Mouse (Mus musculus) limb, embryonic 14.5 days (tissue): ENCODE results near the gene Atp9a. TPM values are rescaled to one million over a fixed set of nuclear protein-coding genes. Genes with fewer than 3 reads are reported as not detected.

Experiments used
- ATAC-seq: fragments of 200-750 bp; cut with Nextera tagmentation; 2 replicates; pipeline ENCODE4 v1.8.0; 2017; ENCODE audit warnings: low read depth, moderate number of reproducible peaks, moderate TSS enrichment; ENCODE audit not compliant: low FRiP score
- DNase-seq: peaks from one replicate; pipeline ENCODE4 v3.0.0-alpha.2; 2015; ENCODE audit warnings: low spot score
- H3K27ac ChIP-seq: fragments of 300-500 bp; sonication (generic); replicated peaks from 2 replicates; pipeline ENCODE4 v1.5.1; 2014; ENCODE audit warnings: low read depth, mild to moderate bottlenecking, low read length, moderate library complexity, mixed read lengths
- H3K27me3 ChIP-seq: fragments of 300-500 bp; sonication (generic); 2 replicates; pipeline ENCODE4 v1.6.1; 2014; ENCODE audit warnings: low read length, mixed read lengths; ENCODE audit not compliant: control insufficient read depth, insufficient read depth
- H3K36me3 ChIP-seq: fragments of 300-500 bp; sonication (generic); 2 replicates; pipeline ENCODE4 v1.6.1; 2014; ENCODE audit warnings: mild to moderate bottlenecking, low read length, moderate library complexity, mixed read lengths; ENCODE audit not compliant: control insufficient read depth, insufficient read depth
- H3K4me1 ChIP-seq: fragments of 300-500 bp; sonication (generic); 2 replicates; pipeline ENCODE4 v1.6.1; 2014; ENCODE audit warnings: antibody characterized with exemption, low read length, mixed read lengths; ENCODE audit not compliant: control insufficient read depth, insufficient read depth
- H3K4me2 ChIP-seq: fragments of 300-500 bp; sonication (generic); replicated peaks from 2 replicates; pipeline ENCODE4 v1.6.1; 2014; ENCODE audit warnings: low read depth, mild to moderate bottlenecking, low read length, moderate library complexity; ENCODE audit not compliant: severe bottlenecking
- H3K4me3 ChIP-seq: fragments of 300-500 bp; sonication (generic); replicated peaks from 2 replicates; pipeline ENCODE4 v1.5.1; 2014; ENCODE audit warnings: low read length
- H3K9ac ChIP-seq: fragments of 300-500 bp; sonication (generic); 2 replicates; pipeline ENCODE4 v1.6.1; 2014; ENCODE audit warnings: mild to moderate bottlenecking, low read depth, low read length, moderate library complexity; ENCODE audit not compliant: severe bottlenecking
- H3K9me3 ChIP-seq: fragments of 300-500 bp; sonication (generic); 2 replicates; pipeline ENCODE4 v1.6.1; 2016; ENCODE audit warnings: low read length; ENCODE audit not compliant: control insufficient read depth
- POLR2A ChIP-seq: fragments of 200-500 bp; IDR thresholded peaks from 2 replicates; pipeline ENCODE4 v1.8.0; 2012; ENCODE audit warnings: inconsistent platforms, mild to moderate bottlenecking, moderate library complexity, borderline replicate concordance; ENCODE audit not compliant: insufficient read depth, insufficient read length; ENCODE audit errors: extremely low read depth
- WGBS: fragments of 180-500 bp; shearing (Covaris S2); extraction: QIAGEN DNeasy Blood & Tissue Kit; methylation state at CpG from one replicate; pipeline ENCODE4 v1.1.7; 2014; 5-methylcytosine and 5-hydroxymethylcytosine counted together
- polyA plus RNA-seq, 2 experiments: library from polyadenylated mRNA; depleted of rRNA in 1 of 2; stranded (reverse) in 1 of 2; unstranded in 1 of 2; fragments of >200 nt; fragmentation: Nextera tagmentation in 1 of 2; extraction: Ambion mirVana in 1 of 2; gene quantifications; 2 replicates each; pipeline versions ENCODE4 v1.2.1 to v1.2.3; 2012 to 2014

Gene Atp9a
- polyA plus RNA-seq, 2 experiments, result 28.0 to 53.6 TPM

- Histone ChIP-seq H3K9me3 (no peaks in the 10 kb centered on the region), H3K36me3 (no peaks in the 10 kb centered on the region), H3K4me1 (peaks cover 51% of the 10 kb centered on the region), H3K4me2 (no peak overlapping the region), H3K27me3 (0 out of 2 replicates have a peak, but pooled peaks cover 5% of the 10 kb centered on the region), H3K4me3 (no peak overlapping the region), H3K27ac (no peak overlapping the region; the same call in 1 of the 2 replicates), H3K9ac (no peak overlapping the region)
- ATAC-seq, result peak; percentile 36; the same call in 1 of the 2 replicates
- 28% methylated on average over 13 of the region's 13 CpGs for WGBS
- DNase-seq, result peak; percentile 79
- TF ChIP-seq POLR2A, result no peak
Measured at GRCm38 (mm10) chr2:168613092-168613880, 128.9 kb downstream of the Atp9a start.

- no peak overlapping the region for H3K27ac ChIP-seq
- peaks cover 34% of the 10 kb centered on the region for H3K4me1 ChIP-seq
- no peaks in the 10 kb centered on the region for H3K36me3 ChIP-seq
- H3K27me3 ChIP-seq, result no peaks in the 10 kb centered on the region
- no peak for TF ChIP-seq POLR2A
- no peak overlapping the region for H3K4me3 ChIP-seq
- no peak for DNase-seq
- no peaks in the 10 kb centered on the region for H3K9me3 ChIP-seq
- 73% methylated on average over 3 of the region's 3 CpGs for WGBS
- H3K9ac ChIP-seq, result no peak overlapping the region
- ATAC-seq, result no peak
- H3K4me2 ChIP-seq, result no peak overlapping the region
Measured at GRCm38 (mm10) chr2:168610941-168611340, 131.3 kb downstream of the Atp9a start.

- no peaks in the 10 kb centered on the region for H3K36me3 ChIP-seq
- H3K9ac ChIP-seq, result no peak overlapping the region
- ATAC-seq, result no peak
- no peaks in the 10 kb centered on the region for H3K9me3 ChIP-seq
- WGBS, result 62% methylated on average over 6 of the region's 6 CpGs
- TF ChIP-seq POLR2A, result no peak
- no peak for DNase-seq
- H3K4me2 ChIP-seq, result no peak overlapping the region
- peaks cover 33% of the 10 kb centered on the region for H3K4me1 ChIP-seq
- no peaks in the 10 kb centered on the region for H3K27me3 ChIP-seq
- no peak overlapping the region for H3K27ac ChIP-seq
- H3K4me3 ChIP-seq, result no peak overlapping the region
Measured at GRCm38 (mm10) chr2:168609653-168610248, 132.5 kb downstream of the Atp9a start.

GRCm38 (mm10) chr2:168608125-168608564 lies 134.1 kb downstream of the Atp9a start:
- Histone ChIP-seq H3K27me3 (no peaks in the 10 kb centered on the region), H3K4me2 (no peak overlapping the region), H3K4me3 (no peak overlapping the region), H3K4me1 (peaks cover 40% of the 10 kb centered on the region), H3K9ac (no peak overlapping the region), H3K27ac (no peak overlapping the region), H3K36me3 (no peaks in the 10 kb centered on the region), H3K9me3 (no peaks in the 10 kb centered on the region)
- no peak for TF ChIP-seq POLR2A
- DNase-seq, result no peak
- WGBS, result 58% methylated on average over 9 of the region's 9 CpGs
- no peak for ATAC-seq

GRCm38 (mm10) chr2:168604655-168605070 lies 137.5 kb downstream of the Atp9a start:
- 10% methylated on average over 16 of the region's 16 CpGs for WGBS
- 0 out of 2 replicates have a peak, but pooled peaks have one; percentile 16 for ATAC-seq
- Histone ChIP-seq H3K36me3 (no peaks in the 10 kb centered on the region), H3K9ac (no peak overlapping the region), H3K27me3 (peaks cover 5% of the 10 kb centered on the region; the same call in 1 of the 2 replicates), H3K27ac (peak overlapping the region; percentile 16), H3K4me3 (no peak overlapping the region), H3K4me2 (peak overlapping the region; percentile 21), H3K9me3 (no peaks in the 10 kb centered on the region), H3K4me1 (peaks cover 52% of the 10 kb centered on the region)
- peak; percentile 69 for DNase-seq
- no peak for TF ChIP-seq POLR2A
